7 mouse cellular contexts compared by ENCODE assay signal in the genomic region with DNA sequence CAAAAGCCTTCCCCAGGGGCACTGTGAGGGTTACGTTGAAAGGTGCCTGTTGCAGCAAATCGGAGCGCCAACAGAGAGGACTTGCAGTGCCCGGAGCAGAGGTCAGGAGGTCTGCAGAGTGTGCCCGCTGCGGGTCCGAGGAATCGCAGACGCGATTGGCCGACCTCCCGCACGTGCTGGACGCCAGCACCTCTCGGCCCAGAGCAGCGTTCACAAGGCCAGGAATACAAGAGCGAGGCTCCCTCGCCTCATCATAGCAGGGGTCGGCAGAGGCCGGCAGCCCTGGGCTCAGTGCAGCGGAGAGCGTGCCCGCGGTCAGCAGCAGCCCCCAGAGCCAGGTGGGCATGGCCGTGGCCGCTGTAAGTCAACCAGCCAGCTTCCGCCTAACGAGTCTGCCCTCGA. TPM values are rescaled to one million over a fixed set of nuclear protein-coding genes. Genes with fewer than 3 reads are reported as not detected.
DNase-seq lines count a peak whose midpoint lies in the region; ATAC-seq lines count a peak whose summit lies in the region.

No protein-coding gene starts in this region.

- 3% methylated on average over 29 of the region's 29 CpGs for WGBS in lung, embryonic 16.5 days
- 1% methylated on average over 29 of the region's 29 CpGs for WGBS in embryonic facial prominence, embryonic 12.5 days
- 2% methylated on average over 29 of the region's 29 CpGs for WGBS in hindbrain, embryonic 14.5 days
- 7% methylated on average over 29 of the region's 29 CpGs for WGBS in liver, embryonic 16.5 days (ENCODE audit: insufficient replicate concordance)
- WGBS in stomach, embryonic 16.5 days, result 5% methylated on average over 29 of the region's 29 CpGs

- H3K27ac ChIP-seq in lung, embryonic 16.5 days (ENCODE audit: low read length), result peak overlapping the region; percentile 87
- H3K27ac ChIP-seq in embryonic facial prominence, embryonic 12.5 days, result peak overlapping the region; percentile 96
- H3K27ac ChIP-seq in hindbrain, embryonic 14.5 days, result peak overlapping the region; percentile 66
- peak overlapping the region; percentile 97 for H3K27ac ChIP-seq in liver, embryonic 16.5 days (ENCODE audit: low read length)
- peak overlapping the region; percentile 91 for H3K27ac ChIP-seq in stomach, embryonic 16.5 days (ENCODE audit: low read length)

- H3K36me3 ChIP-seq in lung, embryonic 16.5 days (ENCODE audit: control insufficient read depth, insufficient read depth, low read length), result no peaks in the 10 kb centered on the region
- no peaks in the 10 kb centered on the region for H3K36me3 ChIP-seq in embryonic facial prominence, embryonic 12.5 days
- no peaks in the 10 kb centered on the region for H3K36me3 ChIP-seq in hindbrain, embryonic 14.5 days (replicated peaks; ENCODE audit: control insufficient read depth, insufficient read depth)
- no peaks in the 10 kb centered on the region for H3K36me3 ChIP-seq in liver, embryonic 16.5 days (ENCODE audit: control insufficient read depth, insufficient read depth)
- no peaks in the 10 kb centered on the region for H3K36me3 ChIP-seq in stomach, embryonic 16.5 days (ENCODE audit: control insufficient read depth, insufficient read depth, low read length)

- no peak for DNase-seq in lung, postnatal 4 days
- DNase-seq in hindbrain, embryonic 14.5 days (ENCODE audit: low spot score), result no peak

- peak overlapping the region; percentile 72 for H3K4me3 ChIP-seq in lung, embryonic 16.5 days (ENCODE audit: low read length)
- peak overlapping the region; percentile 63 for H3K4me3 ChIP-seq in embryonic facial prominence, embryonic 12.5 days
- peak overlapping the region; percentile 35 for H3K4me3 ChIP-seq in hindbrain, embryonic 14.5 days (replicated peaks; ENCODE audit: low read length)
- H3K4me3 ChIP-seq in liver, embryonic 16.5 days (ENCODE audit: low read depth, low read length), result peak overlapping the region; percentile 58
- H3K4me3 ChIP-seq in stomach, embryonic 16.5 days (replicated peaks; ENCODE audit: low read length), result peak overlapping the region; percentile 67

- H3K9ac ChIP-seq in lung, embryonic 16.5 days (ENCODE audit: low read length), result peak overlapping the region; percentile 77
- H3K9ac ChIP-seq in embryonic facial prominence, embryonic 12.5 days, result peak overlapping the region; percentile 86
- H3K9ac ChIP-seq in hindbrain, embryonic 14.5 days, result peak overlapping the region; percentile 59
- peak overlapping the region; percentile 75 for H3K9ac ChIP-seq in liver, embryonic 16.5 days (ENCODE audit: low read depth, low read length)
- peak overlapping the region; percentile 77 for H3K9ac ChIP-seq in stomach, embryonic 16.5 days (ENCODE audit: low read length)

- peak overlapping the region; percentile 96 for H3K4me2 ChIP-seq in lung, embryonic 16.5 days (ENCODE audit: low read depth, low read length)
- H3K4me2 ChIP-seq in embryonic facial prominence, embryonic 12.5 days (replicated peaks), result peak overlapping the region; percentile 92
- H3K4me2 ChIP-seq in hindbrain, embryonic 14.5 days (replicated peaks), result peak overlapping the region; percentile 95
- H3K4me2 ChIP-seq in liver, embryonic 16.5 days (ENCODE audit: low read depth, low read length), result peak overlapping the region; percentile 100
- peak overlapping the region; percentile 90 for H3K4me2 ChIP-seq in stomach, embryonic 16.5 days (ENCODE audit: low read depth, low read length)

- peaks cover 63% of the 10 kb centered on the region for H3K4me1 ChIP-seq in lung, embryonic 16.5 days (replicated peaks; ENCODE audit: control insufficient read depth, insufficient read depth, low read length)
- H3K4me1 ChIP-seq in embryonic facial prominence, embryonic 12.5 days, result peaks cover 77% of the 10 kb centered on the region
- peaks cover 71% of the 10 kb centered on the region for H3K4me1 ChIP-seq in hindbrain, embryonic 14.5 days (replicated peaks; ENCODE audit: control insufficient read depth, insufficient read depth, low read length)
- H3K4me1 ChIP-seq in liver, embryonic 16.5 days (ENCODE audit: control insufficient read depth, low read depth, low read length), result peaks cover 85% of the 10 kb centered on the region
- peaks cover 75% of the 10 kb centered on the region for H3K4me1 ChIP-seq in stomach, embryonic 16.5 days (ENCODE audit: control insufficient read depth, insufficient read depth, low read length)

- H3K9me3 ChIP-seq in lung, embryonic 16.5 days (ENCODE audit: control insufficient read depth, low read length), result no peaks in the 10 kb centered on the region
- H3K9me3 ChIP-seq in embryonic facial prominence, embryonic 12.5 days, result no peaks in the 10 kb centered on the region
- no peaks in the 10 kb centered on the region for H3K9me3 ChIP-seq in hindbrain, embryonic 14.5 days (ENCODE audit: control insufficient read depth, low read length)
- H3K9me3 ChIP-seq in liver, embryonic 16.5 days (replicated peaks; ENCODE audit: control insufficient read depth, low read length), result no peaks in the 10 kb centered on the region
- no peaks in the 10 kb centered on the region for H3K9me3 ChIP-seq in stomach, embryonic 16.5 days (replicated peaks; ENCODE audit: control insufficient read depth, low read length)

- peaks cover 21% of the 10 kb centered on the region for H3K27me3 ChIP-seq in lung, embryonic 16.5 days (ENCODE audit: control insufficient read depth, insufficient read depth, low read depth, low read length)
- H3K27me3 ChIP-seq in embryonic facial prominence, embryonic 12.5 days, result no peaks in the 10 kb centered on the region
- H3K27me3 ChIP-seq in hindbrain, embryonic 14.5 days (ENCODE audit: control insufficient read depth, insufficient read depth, low read length), result 0 out of 2 replicates have a peak, but pooled peaks cover 4% of the 10 kb centered on the region
- peaks cover 20% of the 10 kb centered on the region for H3K27me3 ChIP-seq in liver, embryonic 16.5 days (ENCODE audit: control insufficient read depth, insufficient read depth, low read depth, low read length)
- peaks cover 14% of the 10 kb centered on the region; the same call in 1 of the 2 replicates for H3K27me3 ChIP-seq in stomach, embryonic 16.5 days (ENCODE audit: control insufficient read depth, insufficient read depth, low read length)

- peak; percentile 2; the same call in 1 of the 2 replicates for ATAC-seq in lung, embryonic 16.5 days (ENCODE audit: low read depth)
- no peak; the same call in 1 of the 2 replicates for ATAC-seq in embryonic facial prominence, embryonic 12.5 days (ENCODE audit: insufficient number of reproducible peaks, insufficient read depth, low FRiP score, low TSS enrichment)
- ATAC-seq in hindbrain, embryonic 14.5 days (ENCODE audit: low FRiP score), result no peak
- peak; percentile 0 for ATAC-seq in liver, embryonic 16.5 days (ENCODE audit: low read depth)
- no peak for ATAC-seq in stomach, embryonic 16.5 days (ENCODE audit: insufficient read depth, low FRiP score)
- ATAC-seq in activated CD4-positive, CD25-positive, alpha-beta regulatory T cell, adult 4 months, result no peak

RNA-seq across cellular contexts. Expression of gene Ntn3, which starts 0.7 kb away (rescaled TPM):
- 3.3 and 3.8 TPM in 2 replicates for polyA plus RNA-seq in lung, embryonic 16.5 days (2015; fragmentation: Nextera tagmentation; extraction: Ambion mirVana)
- polyA plus RNA-seq in embryonic facial prominence, embryonic 12.5 days (2016; fragmentation: Nextera tagmentation; extraction: Ambion mirVana), result 20.2 and 20.3 TPM in 2 replicates
- 3.9 and 5.0 TPM in 2 replicates for polyA plus RNA-seq in hindbrain, embryonic 14.5 days (2014; fragmentation: Nextera tagmentation; extraction: Ambion mirVana)
- 0.65 and 0.78 TPM in 2 replicates for polyA plus RNA-seq in liver, embryonic 16.5 days (2015; fragmentation: Nextera tagmentation; extraction: Ambion mirVana)
- 4.0 and 5.4 TPM in 2 replicates for polyA plus RNA-seq in stomach, embryonic 16.5 days (2015; fragmentation: Nextera tagmentation; extraction: Ambion mirVana)
- polyA plus RNA-seq in activated CD4-positive, CD25-positive, alpha-beta regulatory T cell, adult 4 months (2017; shearing (Covaris generic)), result not detected

RNA-seq across cellular contexts. Expression of gene Tbc1d24, which starts 3.3 kb away (rescaled TPM):
- polyA plus RNA-seq in lung, embryonic 16.5 days (2015; fragmentation: Nextera tagmentation; extraction: Ambion mirVana), result 4.6 and 6.4 TPM in 2 replicates
- 8.7 and 8.9 TPM in 2 replicates for polyA plus RNA-seq in embryonic facial prominence, embryonic 12.5 days (2016; fragmentation: Nextera tagmentation; extraction: Ambion mirVana)
- 27.1 and 27.6 TPM in 2 replicates for polyA plus RNA-seq in hindbrain, embryonic 14.5 days (2014; fragmentation: Nextera tagmentation; extraction: Ambion mirVana)
- 7.0 and 7.4 TPM in 2 replicates for polyA plus RNA-seq in liver, embryonic 16.5 days (2015; fragmentation: Nextera tagmentation; extraction: Ambion mirVana)
- 3.6 and 5.4 TPM in 2 replicates for polyA plus RNA-seq in stomach, embryonic 16.5 days (2015; fragmentation: Nextera tagmentation; extraction: Ambion mirVana)
- polyA plus RNA-seq in activated CD4-positive, CD25-positive, alpha-beta regulatory T cell, adult 4 months (2017; shearing (Covaris generic)), result under 1 TPM; 0.45 to 0.60 TPM

RNA-seq across cellular contexts. Expression of gene Tedc2, which starts 12.0 kb away (rescaled TPM):
- 11.3 and 13.0 TPM in 2 replicates for polyA plus RNA-seq in lung, embryonic 16.5 days (2015; fragmentation: Nextera tagmentation; extraction: Ambion mirVana)
- polyA plus RNA-seq in embryonic facial prominence, embryonic 12.5 days (2016; fragmentation: Nextera tagmentation; extraction: Ambion mirVana), result 16.2 and 16.5 TPM in 2 replicates
- polyA plus RNA-seq in hindbrain, embryonic 14.5 days (2014; fragmentation: Nextera tagmentation; extraction: Ambion mirVana), result 8.2 and 10.1 TPM in 2 replicates
- 7.1 and 7.4 TPM in 2 replicates for polyA plus RNA-seq in liver, embryonic 16.5 days (2015; fragmentation: Nextera tagmentation; extraction: Ambion mirVana)
- 7.6 and 9.7 TPM in 2 replicates for polyA plus RNA-seq in stomach, embryonic 16.5 days (2015; fragmentation: Nextera tagmentation; extraction: Ambion mirVana)
- 1 to 10 TPM; 6.6 to 8.8 TPM for polyA plus RNA-seq in activated CD4-positive, CD25-positive, alpha-beta regulatory T cell, adult 4 months (2017; shearing (Covaris generic))

RNA-seq across cellular contexts. Expression of gene Atp6v0c, which starts 39.1 kb away (rescaled TPM):
- polyA plus RNA-seq in lung, embryonic 16.5 days (2015; fragmentation: Nextera tagmentation; extraction: Ambion mirVana), result 462 and 486 TPM in 2 replicates
- 445 and 455 TPM in 2 replicates for polyA plus RNA-seq in embryonic facial prominence, embryonic 12.5 days (2016; fragmentation: Nextera tagmentation; extraction: Ambion mirVana)
- polyA plus RNA-seq in hindbrain, embryonic 14.5 days (2014; fragmentation: Nextera tagmentation; extraction: Ambion mirVana), result 1,495 and 1,569 TPM in 2 replicates
- polyA plus RNA-seq in liver, embryonic 16.5 days (2015; fragmentation: Nextera tagmentation; extraction: Ambion mirVana), result 352 and 382 TPM in 2 replicates
- polyA plus RNA-seq in stomach, embryonic 16.5 days (2015; fragmentation: Nextera tagmentation; extraction: Ambion mirVana), result 504 and 564 TPM in 2 replicates
- polyA plus RNA-seq in activated CD4-positive, CD25-positive, alpha-beta regulatory T cell, adult 4 months (2017; shearing (Covaris generic)), result 100 to 1,000 TPM; 152 to 192 TPM

RNA-seq across cellular contexts. Expression of gene Ccnf, which starts 42.6 kb away (rescaled TPM):
- polyA plus RNA-seq in lung, embryonic 16.5 days (2015; fragmentation: Nextera tagmentation; extraction: Ambion mirVana), result 75.2 and 81.5 TPM in 2 replicates
- 78.2 and 85.3 TPM in 2 replicates for polyA plus RNA-seq in embryonic facial prominence, embryonic 12.5 days (2016; fragmentation: Nextera tagmentation; extraction: Ambion mirVana)
- polyA plus RNA-seq in hindbrain, embryonic 14.5 days (2014; fragmentation: Nextera tagmentation; extraction: Ambion mirVana), result 11.8 and 21.2 TPM in 2 replicates
- 72.1 and 75.2 TPM in 2 replicates for polyA plus RNA-seq in liver, embryonic 16.5 days (2015; fragmentation: Nextera tagmentation; extraction: Ambion mirVana)
- 50.2 and 51.8 TPM in 2 replicates for polyA plus RNA-seq in stomach, embryonic 16.5 days (2015; fragmentation: Nextera tagmentation; extraction: Ambion mirVana)
- polyA plus RNA-seq in activated CD4-positive, CD25-positive, alpha-beta regulatory T cell, adult 4 months (2017; shearing (Covaris generic)), result 10 to 100 TPM in 1 of 2 experiments, 1 to 10 TPM in 1; 9.2 to 12.3 TPM

Comparison
In these comparisons a context has a peak if more than half of its experiments do, and no peak if none do; other contexts are left out.
1. ATAC-seq: peak in lung, embryonic 16.5 days (single experiment) and liver, embryonic 16.5 days (single experiment); none in embryonic facial prominence, embryonic 12.5 days (single experiment), hindbrain, embryonic 14.5 days (single experiment), stomach, embryonic 16.5 days (single experiment) and activated CD4-positive, CD25-positive, alpha-beta regulatory T cell, adult 4 months (single experiment).
2. Peak in every context shown above with its lines, with median percentiles within 50 percentile points of each other: H3K27ac ChIP-seq, H3K4me2 ChIP-seq, H3K4me3 ChIP-seq and H3K9ac ChIP-seq.